Mouse (Mus musculus) liver, embryonic 12.5 days (tissue): Measurements from ENCODE around the gene Fiz1. TPM values are rescaled to one million over a fixed set of nuclear protein-coding genes. Genes with fewer than 3 reads are reported as not detected.
"Not testable (repeated sequence)": the region's sequence is repeated elsewhere in the genome, so short reads cannot be mapped to it uniquely, and the experiment has no call there.

Experiments
- ATAC-seq: fragments of 200-750 bp; cut with Nextera tagmentation; 2 replicates; pipeline ENCODE4 v1.8.0; 2017; ENCODE audit warnings: moderate number of reproducible peaks, mild to moderate bottlenecking, moderate library complexity
- H3K27ac ChIP-seq: fragments of 300-500 bp; sonication (generic); 2 replicates; pipeline ENCODE4 v1.5.1; 2016; ENCODE audit warnings: mild to moderate bottlenecking
- H3K27me3 ChIP-seq: fragments of 300-500 bp; sonication (generic); replicated peaks from 2 replicates; pipeline ENCODE4 v1.6.1; 2016; ENCODE audit warnings: mild to moderate bottlenecking, moderate library complexity
- H3K36me3 ChIP-seq: fragments of 300-500 bp; sonication (generic); 2 replicates; pipeline ENCODE4 v1.6.1; 2016; ENCODE audit warnings: mild to moderate bottlenecking, moderate library complexity
- H3K4me1 ChIP-seq: fragments of 300-500 bp; sonication (generic); 2 replicates; pipeline ENCODE4 v1.6.1; 2016
- H3K4me2 ChIP-seq: fragments of 300-500 bp; sonication (generic); 2 replicates; pipeline ENCODE4 v1.6.1; 2016; ENCODE audit warnings: mild to moderate bottlenecking, moderate library complexity
- H3K4me3 ChIP-seq: fragments of 300-500 bp; sonication (generic); 2 replicates; pipeline ENCODE4 v1.5.1; 2016; ENCODE audit warnings: mild to moderate bottlenecking, moderate library complexity
- H3K9ac ChIP-seq: fragments of 300-500 bp; sonication (generic); 2 replicates; pipeline ENCODE4 v1.6.1; 2016; ENCODE audit warnings: mild to moderate bottlenecking, moderate library complexity
- H3K9me3 ChIP-seq: fragments of 300-500 bp; sonication (generic); replicated peaks from 2 replicates; pipeline ENCODE4 v1.6.1; 2016; ENCODE audit warnings: mild to moderate bottlenecking, moderate library complexity
- WGBS: fragments of 180-500 bp; shearing (Covaris S2); methylation state at CpG from one replicate; pipeline ENCODE4 v1.1.7; 2016; ENCODE audit not compliant: insufficient replicate concordance; 5-methylcytosine and 5-hydroxymethylcytosine counted together
- polyA plus RNA-seq: library from polyadenylated mRNA; unstranded; fragments of >200 nt; fragmentation: Nextera tagmentation; extraction: Ambion mirVana; gene quantifications from 2 replicates; pipeline ENCODE4 v1.2.1, GENCODE M21; 2016

Gene Fiz1
- polyA plus RNA-seq, 1 experiment from 2014 or later: 29.4 TPM

GRCm38 (mm10) chr7:5036136-5036535, 21.6 kb upstream of the Fiz1 start:
- Histone ChIP-seq H3K4me2 (no peak overlapping the region), H3K4me3 (no peak overlapping the region), H3K27ac (no peak overlapping the region), H3K27me3 (no peaks in the 10 kb centered on the region), H3K9ac (no peak overlapping the region), H3K9me3 (peaks cover 12% of the 10 kb centered on the region), H3K36me3 (peaks cover 52% of the 10 kb centered on the region), H3K4me1 (peaks cover 28% of the 10 kb centered on the region)
- WGBS: 87% methylated on average over 9 of the region's 9 CpGs
- ATAC-seq: no peak

DNA sequence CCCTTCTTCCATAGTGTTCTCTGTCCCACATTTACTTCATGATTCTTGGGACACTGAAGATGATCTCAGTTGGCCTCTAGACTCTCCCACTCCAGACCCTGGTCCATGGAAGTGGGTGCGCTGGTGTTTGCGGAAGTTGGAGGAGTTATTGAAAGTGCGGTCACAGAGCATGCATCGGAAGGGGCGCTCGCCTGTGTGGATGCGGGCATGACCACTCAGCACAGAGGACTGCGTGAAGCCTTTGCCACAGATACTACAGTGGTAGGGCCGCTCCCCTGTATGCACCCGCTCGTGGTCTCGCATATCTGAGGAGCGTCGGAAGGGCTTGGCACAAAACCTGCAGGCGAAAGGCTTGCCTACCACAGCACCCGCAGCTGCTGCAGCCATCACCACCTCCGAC, 21.1 kb upstream of the Fiz1 start:
- Histone ChIP-seq H3K4me3 (no peak overlapping the region), H3K27me3 (no peaks in the 10 kb centered on the region), H3K4me1 (peaks cover 28% of the 10 kb centered on the region), H3K36me3 (peaks cover 56% of the 10 kb centered on the region), H3K9ac (no peak overlapping the region), H3K9me3 (peaks cover 17% of the 10 kb centered on the region), H3K4me2 (no peak overlapping the region), H3K27ac (no peak overlapping the region)
- no peak for ATAC-seq
- WGBS: 89% methylated on average over 17 of the region's 17 CpGs

GRCm38 (mm10) chr7:5033818-5034217, 19.3 kb upstream of the Fiz1 start, which contains the start of gene 4632433K11Rik:
4632433K11Rik (plus strand) TSS chr7:5034118.
- no peak for ATAC-seq
- Histone ChIP-seq H3K9me3 (peaks cover 35% of the 10 kb centered on the region), H3K4me1 (peaks cover 16% of the 10 kb centered on the region), H3K4me3 (no peak within 1 kb of the TSS), H3K27ac (no peak within 1 kb of the TSS), H3K4me2 (no peak within 1 kb of the TSS), H3K27me3 (no peaks in the 10 kb centered on the region), H3K36me3 (peaks cover 72% of the 10 kb centered on the region), H3K9ac (no peak within 1 kb of the TSS)
- 65% methylated on average over 3 of the region's 3 CpGs for WGBS

GRCm38 (mm10) chr7:5031496-5031895, 17.0 kb upstream of the Fiz1 start:
- Histone ChIP-seq H3K36me3 (peaks cover 94% of the 10 kb centered on the region), H3K27ac (no peak overlapping the region), H3K27me3 (no peaks in the 10 kb centered on the region), H3K4me3 (no peak overlapping the region), H3K4me2 (no peak overlapping the region), H3K9me3 (peaks cover 38% of the 10 kb centered on the region), H3K9ac (no peak overlapping the region), H3K4me1 (no peaks in the 10 kb centered on the region)
- no peak for ATAC-seq
- WGBS: 90% methylated on average over 46 of the region's 46 CpGs

GRCm38 (mm10) chr7:5030554-5031275, 16.2 kb upstream of the Fiz1 start:
- ATAC-seq: no peak
- Histone ChIP-seq H3K27ac (no peak overlapping the region), H3K9ac (no peak overlapping the region), H3K4me3 (peak overlapping the region; percentile 7; the same call in 1 of the 2 replicates), H3K9me3 (peaks cover 38% of the 10 kb centered on the region), H3K27me3 (no peaks in the 10 kb centered on the region), H3K36me3 (peaks cover 93% of the 10 kb centered on the region), H3K4me1 (no peaks in the 10 kb centered on the region), H3K4me2 (no peak overlapping the region)
- 92% methylated on average over 63 of the region's 63 CpGs for WGBS

DNA sequence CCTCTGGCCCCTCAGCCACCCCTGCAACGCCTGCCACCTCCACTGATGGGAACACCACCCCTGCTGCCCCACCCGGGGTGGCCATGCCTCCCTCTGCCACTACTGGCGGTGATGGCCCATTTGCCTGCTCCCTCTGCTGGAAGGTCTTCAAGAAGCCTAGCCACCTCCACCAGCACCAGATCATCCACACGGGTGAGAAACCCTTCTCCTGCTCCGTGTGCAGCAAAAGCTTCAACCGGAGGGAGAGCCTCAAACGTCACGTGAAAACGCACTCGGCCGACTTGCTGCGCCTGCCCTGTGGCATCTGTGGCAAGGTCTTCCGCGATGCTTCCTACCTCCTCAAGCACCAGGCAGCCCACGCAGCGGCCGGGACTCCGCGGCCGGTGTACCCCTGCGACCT, 15.4 kb upstream of the Fiz1 start:
- Histone ChIP-seq H3K9ac (no peak overlapping the region), H3K27ac (no peak overlapping the region), H3K4me3 (0 out of 2 replicates have a peak overlapping the region, but pooled peaks have one; percentile 5), H3K27me3 (no peaks in the 10 kb centered on the region), H3K4me2 (no peak overlapping the region), H3K36me3 (peaks cover 93% of the 10 kb centered on the region), H3K4me1 (no peaks in the 10 kb centered on the region), H3K9me3 (peaks cover 38% of the 10 kb centered on the region)
- 85% methylated on average over 21 of the region's 21 CpGs for WGBS
- no peak for ATAC-seq

- Histone ChIP-seq H3K27ac (no peak overlapping the region), H3K9ac (no peak overlapping the region), H3K9me3 (peaks cover 38% of the 10 kb centered on the region), H3K4me3 (no peak overlapping the region), H3K36me3 (peaks cover 93% of the 10 kb centered on the region), H3K4me1 (no peaks in the 10 kb centered on the region), H3K27me3 (no peaks in the 10 kb centered on the region), H3K4me2 (no peak overlapping the region)
- WGBS: 93% methylated on average over 22 of the region's 22 CpGs
- no peak for ATAC-seq
Measured at GRCm38 (mm10) chr7:5029543-5029942, 15.0 kb upstream of the Fiz1 start.

GRCm38 (mm10) chr7:5021197-5021596, 6.7 kb upstream of the Fiz1 start:
- H3K9ac ChIP-seq: peak overlapping the region; percentile 95
- H3K27ac ChIP-seq: peak overlapping the region; percentile 97
- peak overlapping the region; percentile 76 for H3K4me2 ChIP-seq
- peaks cover 39% of the 10 kb centered on the region for H3K4me1 ChIP-seq
- H3K4me3 ChIP-seq: peak overlapping the region; percentile 88
- H3K36me3 ChIP-seq: peaks cover 69% of the 10 kb centered on the region
- H3K9me3 ChIP-seq: 0 out of 2 replicates have a peak, but pooled peaks cover 5% of the 10 kb centered on the region
- H3K27me3 ChIP-seq: no peaks in the 10 kb centered on the region
- ATAC-seq: no peak
- WGBS: 42% methylated on average over 5 of the region's 5 CpGs

GRCm38 (mm10) chr7:5020685-5021084, 6.2 kb upstream of the Fiz1 start:
- Histone ChIP-seq H3K36me3 (peaks cover 64% of the 10 kb centered on the region), H3K4me3 (peak overlapping the region; percentile 88), H3K27ac (peak overlapping the region; percentile 97), H3K9ac (peak overlapping the region; percentile 95), H3K4me1 (peaks cover 44% of the 10 kb centered on the region), H3K9me3 (0 out of 2 replicates have a peak, but pooled peaks cover 5% of the 10 kb centered on the region), H3K4me2 (peak overlapping the region; percentile 76), H3K27me3 (no peaks in the 10 kb centered on the region)
- WGBS: 0% methylated on average over 10 of the region's 15 CpGs
- ATAC-seq: peak; percentile 1; the same call in 1 of the 2 replicates

DNA sequence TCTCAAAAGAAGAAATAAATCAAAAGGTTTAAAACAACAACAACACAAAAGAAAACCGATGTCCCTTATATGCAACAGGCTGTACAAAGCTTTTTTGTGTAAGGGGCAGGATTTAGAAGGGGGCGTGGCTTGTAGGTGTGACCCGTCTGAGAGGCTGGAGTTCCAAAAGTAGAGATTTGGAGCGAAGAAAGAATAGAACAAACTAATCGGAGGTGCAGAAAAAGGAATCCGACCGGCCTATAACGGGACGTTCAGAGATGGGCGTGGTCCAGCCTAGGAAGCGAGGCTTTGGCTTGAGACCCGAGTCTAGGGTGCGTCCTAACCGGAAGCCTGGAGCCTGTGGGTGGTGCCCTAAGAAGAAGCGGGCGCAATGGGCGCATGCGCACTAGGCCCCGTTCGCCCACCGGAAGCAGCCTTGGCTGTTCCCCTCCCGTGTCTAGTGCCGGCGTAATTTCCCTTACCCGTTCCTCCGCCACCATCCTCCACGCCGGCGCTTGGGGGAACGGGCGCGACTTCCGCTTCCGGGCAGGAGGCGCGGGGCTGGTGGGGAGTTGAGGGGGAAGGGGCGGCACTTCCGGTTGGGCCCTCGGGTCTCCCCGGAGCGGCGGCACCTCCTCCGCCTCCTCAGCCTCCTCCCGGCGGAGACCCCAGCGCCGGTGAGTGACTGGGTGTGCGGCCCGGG, 5.6 kb upstream of the Fiz1 start, which contains the start of the genes Zfp865 and Ccdc106:
Gene Zfp865, plus strand, starts transcription at position 377 of the 682 bp plus-strand sequence.
Gene Ccdc106, plus strand, starts transcription at position 554 of the 682 bp plus-strand sequence.
- ATAC-seq: peak; percentile 87
- under 1% methylated on average over 44 of the region's 49 CpGs for WGBS
- peaks cover 44% of the 10 kb centered on the region for H3K4me1 ChIP-seq
- H3K4me3 ChIP-seq: peak within 1 kb of the TSS; percentile 88
- H3K36me3 ChIP-seq: peaks cover 59% of the 10 kb centered on the region
- H3K9me3 ChIP-seq: 0 out of 2 replicates have a peak, but pooled peaks cover 5% of the 10 kb centered on the region
- peak within 1 kb of the TSS; percentile 76 for H3K4me2 ChIP-seq
- H3K27me3 ChIP-seq: no peaks in the 10 kb centered on the region
- H3K27ac ChIP-seq: peak within 1 kb of the TSS; percentile 97
- peak within 1 kb of the TSS; percentile 95 for H3K9ac ChIP-seq

DNA sequence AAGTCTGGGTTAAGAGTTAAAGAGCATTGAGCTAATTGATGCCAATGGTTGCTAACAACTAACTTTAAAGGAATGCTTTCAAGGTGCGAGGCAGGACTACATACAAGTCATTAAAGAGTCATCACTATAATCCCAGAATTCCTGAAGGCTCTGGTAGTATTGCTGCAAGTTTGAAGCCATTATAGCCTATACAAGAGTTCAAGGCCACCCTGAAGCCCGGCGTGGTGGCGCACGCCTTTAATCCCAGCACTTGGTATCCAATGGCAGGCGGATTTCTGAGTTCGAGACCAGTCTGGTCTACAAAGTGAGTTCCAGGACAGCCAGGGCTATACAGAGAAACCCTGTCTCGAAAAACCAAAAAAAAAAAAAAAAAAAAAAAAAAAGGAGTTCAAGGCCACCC, 5.1 kb upstream of the Fiz1 start:
- 27% methylated on average over 8 of the region's 8 CpGs for WGBS
- H3K9me3 ChIP-seq, ATAC-seq, H3K27me3 ChIP-seq: not testable (repeated sequence)
- peak overlapping the region; percentile 95 for H3K9ac ChIP-seq
- H3K4me1 ChIP-seq: peaks cover 44% of the 10 kb centered on the region
- peak overlapping the region; percentile 88 for H3K4me3 ChIP-seq
- peak overlapping the region; percentile 76 for H3K4me2 ChIP-seq
- peaks cover 53% of the 10 kb centered on the region for H3K36me3 ChIP-seq
- peak overlapping the region; percentile 97 for H3K27ac ChIP-seq

GRCm38 (mm10) chr7:5017931-5018330, 3.4 kb upstream of the Fiz1 start:
- 92% methylated on average over 21 of the region's 21 CpGs for WGBS
- H3K27me3 ChIP-seq: no peaks in the 10 kb centered on the region
- no peak overlapping the region for H3K9ac ChIP-seq
- H3K4me1 ChIP-seq: peaks cover 52% of the 10 kb centered on the region
- H3K27ac ChIP-seq: no peak overlapping the region
- H3K4me2 ChIP-seq: no peak overlapping the region
- H3K4me3 ChIP-seq: no peak overlapping the region
- no peak for ATAC-seq
- H3K9me3 ChIP-seq: 0 out of 2 replicates have a peak, but pooled peaks cover 5% of the 10 kb centered on the region
- H3K36me3 ChIP-seq: peaks cover 39% of the 10 kb centered on the region
